Mouse (Mus musculus) granulocyte monocyte progenitor cell, adult 5-6 weeks (primary cell): ENCODE data around the gene C1ra. TPM values are rescaled to one million over a fixed set of nuclear protein-coding genes. Genes with fewer than 3 reads are reported as not detected.
A peak's percentile ranks its signal among the peaks of the same experiment; 100 is the strongest.
"Not testable (repeated sequence)": the region's sequence is repeated elsewhere in the genome, so short reads cannot be mapped to it uniquely, and the experiment has no call there.

Experiments
- ATAC-seq: replicated peaks from 2 replicates; pipeline ENCODE4 v1.8.0; 2016; ENCODE audit warnings: mild to moderate bottlenecking, moderate TSS enrichment, inconsistent platforms; ENCODE audit not compliant: poor library complexity, severe bottlenecking
- total RNA-seq, 2 experiments: library from RNA; stranded (forward) in 1 of 2; stranded (reverse) in 1 of 2; fragments of 200-712, 200-1000 nt in 1 of 2; fragments of >200 nt in 1 of 2; fragmentation: Nextera tagmentation in 1 of 2; gene quantifications; 2 replicates each; pipeline ENCODE4 v1.2.3; 2014 to 2017

Gene C1ra
- total RNA-seq (2014; fragmentation: Nextera tagmentation) (3.5 and 7.7 TPM in 2 replicates), total RNA-seq (2017) (4.9 and 5.5 TPM in 2 replicates)

- peak; percentile 52 for ATAC-seq
Measured at GRCm38 (mm10) chr6:124512355-124512836, at the start of gene C1ra. Gene C1ra (plus strand): TSS chr6:124512405.

- peak; percentile 26; the same call in 1 of the 2 replicates for ATAC-seq
Measured at GRCm38 (mm10) chr6:124463881-124464291, 48.3 kb upstream of the C1ra start.

GRCm38 (mm10) chr6:124464305-124465271 is 47.6 kb upstream of the C1ra start, which contains the start of gene Clstn3:
Gene Clstn3 (minus strand): TSS chr6:124464794.
- ATAC-seq = peak; percentile 80

GRCm38 (mm10) chr6:124465299-124465698 is 46.9 kb upstream of the C1ra start:
- no peak for ATAC-seq

GRCm38 (mm10) chr6:124465729-124466128 is 46.5 kb upstream of the C1ra start:
- ATAC-seq = no peak

- no peak for ATAC-seq
Measured at GRCm38 (mm10) chr6:124471121-124471520, 41.1 kb upstream of the C1ra start.

GRCm38 (mm10) chr6:124471783-124472638 is 40.2 kb upstream of the C1ra start:
- ATAC-seq = not testable (repeated sequence)

- ATAC-seq = peak; percentile 62
Measured at GRCm38 (mm10) chr6:124472801-124473200, 39.4 kb upstream of the C1ra start.

- ATAC-seq = no peak
Measured at GRCm38 (mm10) chr6:124474621-124475020, 37.6 kb upstream of the C1ra start.

GRCm38 (mm10) chr6:124475335-124476075 is 36.7 kb upstream of the C1ra start:
- ATAC-seq = not testable (repeated sequence)

- ATAC-seq = no peak
Measured at GRCm38 (mm10) chr6:124476216-124476615, 36.0 kb upstream of the C1ra start.

GRCm38 (mm10) chr6:124476796-124477195 is 35.4 kb upstream of the C1ra start:
- ATAC-seq = no peak

GRCm38 (mm10) chr6:124477221-124477655 is 35.0 kb upstream of the C1ra start:
- ATAC-seq = peak; percentile 36

GRCm38 (mm10) chr6:124477922-124478651 is 34.1 kb upstream of the C1ra start:
- peak; percentile 67 for ATAC-seq

- no peak for ATAC-seq
Measured at GRCm38 (mm10) chr6:124478874-124479572, 33.2 kb upstream of the C1ra start.

GRCm38 (mm10) chr6:124479573-124479930 is 32.7 kb upstream of the C1ra start:
- ATAC-seq = no peak

- no peak for ATAC-seq
Measured at GRCm38 (mm10) chr6:124480295-124480694, 31.9 kb upstream of the C1ra start.

- ATAC-seq = peak; percentile 17
Measured at GRCm38 (mm10) chr6:124481571-124481970, 30.6 kb upstream of the C1ra start.

GRCm38 (mm10) chr6:124483831-124484230 is 28.4 kb upstream of the C1ra start:
- not testable (repeated sequence) for ATAC-seq
